Mouse (Mus musculus): ENCODE results near the gene Vps29. TPM values are rescaled to one million over a fixed set of nuclear protein-coding genes. Genes with fewer than 3 reads are reported as not detected.
A peak's percentile ranks its signal among the peaks of the same experiment; 100 is the strongest.

Vps29 gene
- total RNA-seq, 1 experiment, result 135 TPM

DNA sequence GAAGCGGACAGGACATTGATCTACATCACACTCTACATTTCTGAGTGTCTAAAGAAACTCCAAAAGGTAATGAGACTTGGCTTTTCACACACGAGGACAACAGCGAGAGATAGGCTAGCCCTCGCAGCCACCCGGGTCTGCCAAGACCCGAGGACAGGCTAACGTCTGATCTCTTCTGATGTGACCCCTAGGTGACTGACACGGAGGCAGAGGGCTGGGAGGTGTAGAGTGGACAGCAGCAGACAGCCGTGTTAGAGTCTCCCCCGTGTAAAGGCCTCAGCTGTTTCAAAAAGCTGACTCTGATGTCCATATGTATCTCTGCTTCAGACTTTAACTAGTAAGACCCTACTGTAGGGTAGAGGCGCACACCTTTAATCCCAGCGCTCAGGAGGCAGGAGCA lies 49.2 kb downstream of the Vps29 start:
- Histone ChIP-seq H3K4me1 (ENCODE audit: control insufficient read depth in 2 of 2, insufficient read depth in 2 of 2, low read length in 2 of 2, poor library complexity in 1 of 2) (no peaks in the 10 kb centered on the region), H3K36me3 (ENCODE audit: control insufficient read depth, insufficient read depth, low read length, poor library complexity, severe bottlenecking) (peaks cover 35% of the 10 kb centered on the region), H3K9me3 (ENCODE audit: control insufficient read depth, insufficient read depth, low read depth, low read length) (no peaks in the 10 kb centered on the region), H3K27ac (ENCODE audit: insufficient read depth, low read depth, low read length, poor library complexity, severe bottlenecking) (no peak overlapping the region), H3K4me3 (ENCODE audit: insufficient read depth in 1 of 2, low read depth in 1 of 2, low read length in 2 of 2, poor library complexity in 1 of 2, severe bottlenecking in 1 of 2) (no peak overlapping the region), H3K9ac (ENCODE audit: insufficient read depth, low read depth, low read length, poor library complexity, severe bottlenecking) (no peak overlapping the region)
- no peak for TF ChIP-seq HCFC1 (IDR thresholded peaks at IDR 0.05; ENCODE audit: borderline replicate concordance, insufficient read depth, low read length)
- TF ChIP-seq CHD2 (IDR thresholded peaks at IDR 0.05; ENCODE audit: low read depth, low read length), result no peak
- TF ChIP-seq ZC3H11A (IDR thresholded peaks at IDR 0.05; ENCODE audit: borderline replicate concordance, low read depth, low read length), result no peak
- TF ChIP-seq MAFK (IDR thresholded peaks at IDR 0.05; ENCODE audit: insufficient read depth, low read depth, low read length), result no peak
- TF ChIP-seq ZNF384 (IDR thresholded peaks at IDR 0.05; ENCODE audit: low read depth, low read length), result no peak
- DNase-seq (ENCODE audit: low read depth, low spot score), result no peak
- in situ Hi-C loops (cut with MboI; ENCODE audit: low sequenced_read_pairs in 2 of 2, unreplicated experiment in 2 of 2), result loop anchor here in 1 of 2 experiments (10.0 kb wide), 1 partner anchor 231 kb away; no protein-coding TSS in a partner anchor

DNA sequence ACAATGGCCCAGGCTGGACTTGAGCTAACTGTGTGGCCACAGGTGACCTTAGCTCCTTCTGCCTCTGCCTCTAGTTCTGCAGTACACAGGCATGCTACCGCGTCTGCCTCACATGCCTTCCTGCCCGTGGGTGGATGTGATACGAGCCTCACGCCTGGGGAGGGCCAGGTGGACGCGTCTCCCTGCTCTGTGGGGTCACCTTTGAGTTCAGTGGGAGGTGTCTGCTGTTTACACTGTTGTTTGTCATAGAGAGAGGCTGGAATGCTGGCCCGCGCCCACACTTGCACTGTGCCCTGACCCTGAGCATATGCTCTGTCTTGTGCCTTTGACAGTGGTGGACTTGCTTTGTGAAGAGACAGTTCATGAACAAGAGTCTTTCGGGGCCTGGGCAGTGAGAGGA lies 51.4 kb downstream of the Vps29 start:
- Histone ChIP-seq H3K9ac (ENCODE audit: insufficient read depth, low read depth, low read length, poor library complexity, severe bottlenecking) (no peak overlapping the region), H3K4me1 (ENCODE audit: control insufficient read depth in 2 of 2, insufficient read depth in 2 of 2, low read length in 2 of 2, poor library complexity in 1 of 2) (peaks cover 0 to 4% of the 10 kb centered on the region in 2 experiments; a peak in 1 of 4 replicates), H3K4me3 (ENCODE audit: insufficient read depth in 1 of 2, low read depth in 1 of 2, low read length in 2 of 2, poor library complexity in 1 of 2, severe bottlenecking in 1 of 2) (no peak overlapping the region), H3K27ac (ENCODE audit: insufficient read depth, low read depth, low read length, poor library complexity, severe bottlenecking) (no peak overlapping the region), H3K9me3 (ENCODE audit: control insufficient read depth, insufficient read depth, low read depth, low read length) (no peaks in the 10 kb centered on the region), H3K36me3 (ENCODE audit: control insufficient read depth, insufficient read depth, low read length, poor library complexity, severe bottlenecking) (peaks cover 32% of the 10 kb centered on the region)
- TF ChIP-seq HCFC1 (IDR thresholded peaks at IDR 0.05; ENCODE audit: borderline replicate concordance, insufficient read depth, low read length), result no peak
- TF ChIP-seq ZC3H11A (IDR thresholded peaks at IDR 0.05; ENCODE audit: borderline replicate concordance, low read depth, low read length), result no peak
- in situ Hi-C loops (cut with MboI; ENCODE audit: low sequenced_read_pairs in 2 of 2, unreplicated experiment in 2 of 2), result loop anchor here in 1 of 2 experiments (10.0 kb wide), 1 partner anchor 229 kb away; no protein-coding TSS in a partner anchor
- DNase-seq (ENCODE audit: low read depth, low spot score), result no peak

DNA sequence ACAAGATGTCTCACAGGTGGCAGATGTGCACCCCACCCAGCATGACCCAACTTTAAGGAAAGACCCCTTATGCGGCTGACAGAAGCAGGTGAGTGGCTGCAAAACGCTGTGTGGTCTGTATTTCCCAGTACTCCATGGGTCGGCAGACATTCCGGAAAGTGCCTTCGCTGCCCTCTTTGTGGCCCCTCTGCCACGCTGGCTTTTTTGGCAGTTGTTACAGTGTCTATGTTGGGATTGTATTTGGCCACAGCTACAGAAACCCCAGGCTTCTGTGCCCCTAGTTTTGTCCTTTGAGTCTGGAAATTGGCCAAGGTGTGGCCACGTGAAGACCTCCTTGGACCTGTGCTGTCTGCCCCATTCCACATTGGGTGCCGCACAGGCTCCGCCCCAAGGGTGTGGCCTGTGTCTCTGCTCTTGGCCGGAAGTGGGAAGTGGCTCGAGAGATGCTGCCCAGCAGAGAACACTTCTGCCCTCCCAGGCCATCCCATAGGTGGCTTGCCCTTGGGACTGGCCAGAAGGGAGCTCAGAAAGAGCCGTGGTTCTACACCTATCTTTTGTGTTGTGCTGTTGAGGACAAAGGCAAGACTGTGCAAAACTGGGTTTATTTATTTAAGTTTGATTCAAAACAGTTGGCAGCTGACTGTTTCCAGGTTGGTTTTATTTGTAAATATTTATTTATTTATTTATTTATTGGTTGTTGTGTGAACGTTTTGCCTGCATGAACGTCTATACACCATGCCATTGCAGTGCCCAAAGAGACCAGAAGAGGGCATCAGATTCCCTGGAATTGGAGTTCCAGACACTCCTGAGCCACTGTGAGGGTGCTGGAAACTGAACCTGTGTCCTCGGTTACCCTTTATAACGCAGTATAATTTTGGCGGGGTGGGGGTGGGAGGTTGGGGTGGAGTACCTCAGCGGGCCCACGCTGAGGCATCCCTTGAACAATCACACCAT lies 55.8 kb downstream of the Vps29 start:
- Histone ChIP-seq H3K9me3 (ENCODE audit: control insufficient read depth, insufficient read depth, low read depth, low read length) (no peaks in the 10 kb centered on the region), H3K36me3 (ENCODE audit: control insufficient read depth, insufficient read depth, low read length, poor library complexity, severe bottlenecking) (peaks cover 8% of the 10 kb centered on the region), H3K4me3 (ENCODE audit: insufficient read depth in 1 of 2, low read depth in 1 of 2, low read length in 2 of 2, poor library complexity in 1 of 2, severe bottlenecking in 1 of 2) (peak overlapping the region in 1 of 2 experiments; percentile 65; a peak in 2 of 4 replicates), H3K27ac (ENCODE audit: insufficient read depth, low read depth, low read length, poor library complexity, severe bottlenecking) (no peak overlapping the region), H3K9ac (ENCODE audit: insufficient read depth, low read depth, low read length, poor library complexity, severe bottlenecking) (no peak overlapping the region), H3K4me1 (ENCODE audit: control insufficient read depth in 2 of 2, insufficient read depth in 2 of 2, low read length in 2 of 2, poor library complexity in 1 of 2) (peaks cover 0 to 6% of the 10 kb centered on the region in 2 experiments; a peak in 1 of 4 replicates)
- peak; percentile 40 for DNase-seq (ENCODE audit: low read depth, low spot score)
- in situ Hi-C loops (cut with MboI; ENCODE audit: low sequenced_read_pairs in 2 of 2, unreplicated experiment in 2 of 2), result loop anchor here in 1 of 2 experiments (10.0 kb wide), 1 partner anchor 225 kb away; no protein-coding TSS in a partner anchor
- TF ChIP-seq HCFC1 (IDR thresholded peaks at IDR 0.05; ENCODE audit: borderline replicate concordance, insufficient read depth, low read length) (no peak), ZC3H11A (IDR thresholded peaks at IDR 0.05; ENCODE audit: borderline replicate concordance, low read depth, low read length) (peak; percentile 46; the same call in 1 of the 2 replicates), ZNF384 (IDR thresholded peaks at IDR 0.05; ENCODE audit: low read depth, low read length) (no peak), CHD2 (IDR thresholded peaks at IDR 0.05; ENCODE audit: low read depth, low read length) (no peak), MAFK (IDR thresholded peaks at IDR 0.05; ENCODE audit: insufficient read depth, low read depth, low read length) (no peak)

DNA sequence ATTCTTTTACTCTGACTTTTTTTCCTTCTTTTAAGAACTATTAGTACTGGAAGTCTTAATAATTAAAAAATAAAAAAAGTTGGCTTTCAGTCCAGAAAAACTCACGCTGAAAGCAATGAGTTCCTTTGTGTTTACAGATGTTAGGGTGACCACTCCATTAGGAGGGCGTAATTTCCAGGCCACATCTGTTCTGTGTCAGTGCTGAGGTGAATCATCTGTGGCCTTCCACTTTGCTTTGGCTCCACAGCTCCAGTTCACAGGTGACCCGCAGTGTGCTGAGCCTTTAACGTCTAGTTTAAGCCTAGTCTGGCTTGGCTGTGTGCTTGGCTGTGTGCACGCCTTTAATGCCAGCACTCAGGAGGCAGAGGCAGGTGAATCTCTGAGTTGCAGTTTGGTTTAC lies 57.7 kb downstream of the Vps29 start:
- TF ChIP-seq ZNF384 (IDR thresholded peaks at IDR 0.05; ENCODE audit: low read depth, low read length), result no peak
- no peak for TF ChIP-seq ZC3H11A (IDR thresholded peaks at IDR 0.05; ENCODE audit: borderline replicate concordance, low read depth, low read length)
- no peak for TF ChIP-seq MAFK (IDR thresholded peaks at IDR 0.05; ENCODE audit: insufficient read depth, low read depth, low read length)
- no peak for TF ChIP-seq HCFC1 (IDR thresholded peaks at IDR 0.05; ENCODE audit: borderline replicate concordance, insufficient read depth, low read length)
- no peak for TF ChIP-seq CHD2 (IDR thresholded peaks at IDR 0.05; ENCODE audit: low read depth, low read length)
- Histone ChIP-seq H3K4me1 (ENCODE audit: control insufficient read depth in 2 of 2, insufficient read depth in 2 of 2, low read length in 2 of 2, poor library complexity in 1 of 2) (peaks cover 0 to 6% of the 10 kb centered on the region in 2 experiments; a peak in 1 of 4 replicates), H3K4me3 (ENCODE audit: insufficient read depth in 1 of 2, low read depth in 1 of 2, low read length in 2 of 2, poor library complexity in 1 of 2, severe bottlenecking in 1 of 2) (no peak overlapping the region), H3K9ac (ENCODE audit: insufficient read depth, low read depth, low read length, poor library complexity, severe bottlenecking) (no peak overlapping the region), H3K9me3 (ENCODE audit: control insufficient read depth, insufficient read depth, low read depth, low read length) (no peaks in the 10 kb centered on the region), H3K27ac (ENCODE audit: insufficient read depth, low read depth, low read length, poor library complexity, severe bottlenecking) (no peak overlapping the region), H3K36me3 (ENCODE audit: control insufficient read depth, insufficient read depth, low read length, poor library complexity, severe bottlenecking) (no peaks in the 10 kb centered on the region)
- in situ Hi-C loops (cut with MboI; ENCODE audit: low sequenced_read_pairs in 2 of 2, unreplicated experiment in 2 of 2), result no loop called here
- DNase-seq (ENCODE audit: low read depth, low spot score), result no peak

Data from ES-E14 (cell line).